Mouse (Mus musculus) gonadal fat pad, adult 2 months (tissue): ENCODE results near the gene Epb41l4b. TPM values are rescaled to one million over a fixed set of nuclear protein-coding genes. Genes with fewer than 3 reads are reported as not detected.

ENCODE experiments used
- DNase-seq: peaks from one replicate; pipeline ENCODE4 v3.0.0-alpha.2; 2012; ENCODE audit warnings: low read depth
- polyA plus RNA-seq: library from polyadenylated mRNA; depleted of rRNA; stranded (reverse); fragments of >200 nt; gene quantifications from 2 replicates; pipeline ENCODE4 v1.2.3, GENCODE M21; 2012

Gene Epb41l4b
- polyA plus RNA-seq, 1 experiment, result 25.8 TPM

DNA sequence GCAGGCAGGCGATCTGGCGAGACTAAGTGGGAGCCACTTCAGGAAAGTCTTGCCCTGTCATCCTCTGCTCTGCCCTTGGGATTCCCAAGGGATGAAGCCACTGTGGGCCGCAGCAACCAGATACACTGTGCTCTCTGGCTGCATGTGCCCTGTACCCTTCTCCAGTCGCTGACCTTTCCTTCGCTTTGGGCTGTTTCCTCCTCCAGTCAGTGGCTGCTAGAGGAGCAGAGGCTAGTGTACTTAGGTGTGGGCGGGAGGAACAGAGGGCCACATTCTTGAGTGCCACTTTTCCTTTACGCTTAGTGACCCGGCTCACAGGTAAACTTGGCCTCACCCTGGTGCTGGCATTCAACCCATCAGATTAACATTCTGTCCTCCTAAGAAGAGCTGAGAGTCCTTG is 10.6 kb upstream of the Epb41l4b start:
- DNase-seq, result no peak

DNA sequence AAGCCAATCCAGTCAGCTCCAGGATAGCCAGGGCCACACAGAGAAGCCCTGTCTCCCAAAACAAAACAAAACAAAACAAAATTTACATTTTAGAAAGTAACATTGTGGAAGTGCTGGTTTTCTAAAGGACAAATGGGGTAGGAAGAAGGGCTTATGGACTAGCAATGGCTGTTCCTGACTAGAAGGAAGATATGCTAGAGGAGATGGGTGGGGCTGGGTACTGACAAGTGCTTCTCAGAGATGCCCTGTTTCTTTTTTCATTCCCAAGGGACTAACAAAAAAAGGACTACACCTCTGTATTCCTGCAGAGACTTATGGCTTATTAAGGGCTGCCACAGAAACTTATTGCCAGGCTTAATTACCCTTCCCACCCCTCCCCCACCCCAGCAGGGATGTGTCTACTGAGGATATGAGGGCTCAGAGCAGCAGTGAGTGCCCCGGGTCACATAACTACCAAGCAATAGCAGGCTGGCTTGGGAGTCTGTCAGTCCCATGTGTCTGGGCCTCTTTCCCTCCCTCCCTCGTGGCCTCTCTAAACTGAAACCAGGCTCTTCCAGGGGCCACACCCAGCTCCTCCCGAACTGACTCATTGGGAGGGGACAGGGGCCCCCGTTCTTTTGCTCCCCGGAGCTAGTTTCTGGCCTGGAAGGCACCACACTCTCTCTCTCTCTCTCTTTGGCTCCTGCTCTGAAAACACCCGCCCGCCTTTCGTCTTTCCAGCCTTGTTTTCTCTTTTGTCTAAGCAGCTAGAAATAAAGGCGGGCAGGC is 10.0 kb upstream of the Epb41l4b start:
- DNase-seq, result no peak

DNA sequence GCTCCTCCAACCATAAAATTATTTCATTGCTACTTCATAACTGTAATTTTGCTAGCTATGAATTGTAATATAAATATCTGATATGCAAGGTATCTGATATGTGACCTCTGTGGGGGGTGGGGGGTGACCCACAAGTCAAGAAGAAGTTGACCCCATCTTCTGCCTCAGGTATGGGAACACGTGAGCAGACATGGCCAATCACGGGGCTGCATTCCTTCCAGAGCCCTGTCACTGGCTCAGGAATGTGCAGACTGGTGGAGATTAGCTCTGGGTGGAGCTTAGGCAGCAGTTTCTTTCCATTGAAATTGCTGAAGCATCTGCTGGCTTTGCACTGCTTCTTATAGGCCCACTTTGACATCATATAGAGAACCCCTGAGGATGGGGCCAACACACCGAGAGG is 4.9 kb upstream of the Epb41l4b start:
- no peak for DNase-seq

DNA sequence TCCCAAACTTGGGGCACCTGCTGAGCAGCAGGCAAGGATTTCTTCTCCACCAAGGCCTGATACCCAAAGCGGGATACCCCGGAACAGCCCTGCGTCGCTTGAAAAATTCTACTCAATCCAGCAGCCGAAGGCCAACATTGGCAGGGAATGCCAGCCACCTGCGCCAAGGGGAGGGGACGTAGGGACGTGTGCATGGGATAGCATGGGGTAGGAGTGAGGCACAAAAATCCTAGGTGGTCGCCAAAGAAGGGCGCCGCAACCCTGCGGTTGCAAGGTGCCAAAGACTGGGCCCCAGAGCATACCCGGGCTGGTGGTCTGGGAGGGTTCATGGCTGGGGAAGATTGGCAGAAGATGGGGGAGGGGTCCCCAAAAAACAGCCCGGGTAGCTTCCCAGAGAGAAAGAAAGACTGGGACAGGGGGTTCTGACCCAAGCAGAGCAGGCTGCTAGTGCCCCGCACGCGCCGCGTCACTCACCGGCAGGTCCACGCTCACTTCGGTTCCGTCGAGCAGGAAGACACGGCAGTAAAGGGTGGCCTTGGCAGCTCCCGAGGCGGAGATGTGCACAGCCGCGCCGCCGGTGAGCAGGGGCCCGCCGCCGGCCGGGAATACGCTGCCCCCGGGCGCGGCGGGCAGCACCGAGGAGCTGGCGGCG is 737 bp downstream of the Epb41l4b start:
- DNase-seq, result no peak

DNA sequence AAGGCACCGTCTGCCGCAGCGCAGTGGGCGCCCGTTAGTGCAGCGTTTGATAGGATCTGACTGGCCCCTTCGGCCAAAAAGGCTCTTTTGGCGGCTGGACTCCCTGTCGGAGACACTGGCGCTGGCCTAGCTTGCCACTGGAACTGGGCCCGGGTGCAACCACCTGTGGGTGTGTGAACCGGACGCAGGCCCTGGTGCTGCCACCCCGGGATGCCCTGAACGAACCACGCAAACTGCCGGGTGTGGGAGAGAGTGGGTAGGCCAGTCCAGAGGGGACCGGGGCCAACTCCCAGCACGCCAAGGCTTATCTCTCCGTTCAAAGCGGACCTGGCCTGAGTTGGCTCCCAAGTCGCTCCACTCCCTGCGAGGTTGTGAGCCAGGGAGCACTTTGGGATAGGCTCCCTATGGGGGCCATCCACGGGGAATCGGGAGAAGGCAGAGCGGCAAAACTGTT is 1.3 kb downstream of the Epb41l4b start:
- no peak for DNase-seq

DNA sequence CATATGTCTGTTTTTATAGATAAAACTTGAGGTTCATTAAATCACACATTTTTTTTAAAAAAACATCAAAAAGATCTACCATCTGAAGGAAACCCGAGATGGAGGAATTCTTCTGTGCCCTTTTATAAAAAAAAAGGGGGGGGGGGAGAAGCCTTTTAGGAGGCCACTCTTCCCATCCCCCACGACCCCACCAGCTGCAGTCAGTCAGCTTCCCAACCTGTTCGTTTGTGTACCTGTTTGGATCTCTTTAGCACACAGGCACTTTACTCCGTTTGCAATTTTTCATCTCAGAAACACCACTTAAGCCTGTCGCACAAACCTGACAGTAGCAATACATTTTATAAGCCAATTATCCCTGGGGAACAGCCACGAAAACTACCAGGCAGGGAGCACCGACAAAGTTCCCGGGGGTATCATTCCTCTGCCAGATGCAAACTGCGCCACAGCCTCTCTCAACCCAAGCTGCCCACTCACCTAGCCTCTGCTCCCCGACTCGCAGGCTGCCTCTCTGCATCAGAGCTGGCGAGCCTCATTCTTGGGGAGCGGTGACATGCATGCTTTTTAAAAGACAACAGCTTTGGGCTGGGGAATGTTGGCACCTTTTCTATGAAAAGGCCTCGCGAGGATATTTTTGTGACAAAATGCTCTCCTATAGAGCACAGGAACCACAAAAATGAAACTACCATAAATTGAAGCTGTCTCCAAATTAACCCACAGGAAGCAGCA is 2.1 kb downstream of the Epb41l4b start:
- DNase-seq, result no peak

DNA sequence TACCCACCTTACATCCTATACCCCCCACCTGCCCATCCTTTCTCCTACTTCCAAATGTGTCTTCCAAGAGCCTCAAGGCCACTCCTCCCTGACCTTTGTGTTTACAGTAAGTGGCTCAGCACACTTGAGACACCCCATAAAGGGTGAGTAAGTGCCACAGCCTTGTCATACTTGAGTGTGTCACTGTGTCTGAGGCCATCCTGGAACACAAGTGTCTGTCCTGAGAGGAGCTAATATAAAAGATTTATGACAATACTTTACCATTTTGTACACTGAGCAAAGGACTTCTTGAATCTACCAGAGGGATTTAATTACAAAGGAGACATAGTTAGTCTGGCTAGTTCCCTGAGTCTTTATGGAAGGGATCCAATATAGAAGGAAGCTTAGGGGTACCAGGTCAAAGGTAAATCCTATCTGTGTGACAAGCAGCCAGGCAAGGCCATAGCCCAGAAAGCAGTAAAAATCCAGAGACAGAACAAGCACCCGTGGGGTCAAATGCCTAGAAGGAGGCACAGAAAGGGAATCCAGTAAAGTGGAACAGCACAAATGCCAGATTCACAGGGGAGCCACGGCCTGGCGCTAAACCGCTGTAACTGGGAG is 2.9 kb downstream of the Epb41l4b start:
- DNase-seq, result no peak

DNA sequence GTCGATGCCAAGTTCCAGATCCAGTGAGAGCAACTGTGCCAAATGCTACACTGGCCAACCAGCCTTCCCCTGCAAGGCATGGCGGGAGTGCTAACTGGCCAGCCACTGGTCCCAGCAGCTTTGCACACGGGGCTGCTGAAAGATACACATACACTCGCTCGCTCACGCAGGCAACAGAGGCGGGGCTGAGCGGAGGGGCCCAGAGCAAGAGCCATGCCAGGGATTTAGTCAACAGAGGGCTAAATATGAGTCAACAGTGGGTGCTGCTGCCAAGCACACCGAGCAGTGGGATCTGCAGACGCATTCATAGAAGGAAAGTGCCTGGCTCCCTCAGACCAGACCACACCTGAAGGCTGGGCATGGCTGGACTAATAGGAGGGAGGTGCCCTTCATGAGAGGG is 3.8 kb downstream of the Epb41l4b start:
- DNase-seq, result no peak

DNA sequence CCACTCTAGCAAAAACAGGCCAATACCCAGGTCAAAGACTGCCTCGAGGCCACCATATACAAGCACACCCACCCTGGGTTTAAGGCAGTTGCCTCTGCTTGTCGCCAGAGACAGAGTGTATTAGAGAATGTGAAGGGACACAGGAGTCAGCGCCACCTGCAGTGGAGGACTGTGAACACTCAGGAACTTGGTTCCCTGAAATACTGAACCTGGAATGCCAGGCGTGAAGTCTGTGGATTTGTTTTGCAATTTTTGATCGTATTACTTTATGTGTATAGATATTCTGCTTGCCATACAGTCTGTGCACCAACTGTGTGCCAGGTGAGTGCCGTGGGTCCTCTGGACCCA is 5.2 kb downstream of the Epb41l4b start:
- DNase-seq, result no peak

DNA sequence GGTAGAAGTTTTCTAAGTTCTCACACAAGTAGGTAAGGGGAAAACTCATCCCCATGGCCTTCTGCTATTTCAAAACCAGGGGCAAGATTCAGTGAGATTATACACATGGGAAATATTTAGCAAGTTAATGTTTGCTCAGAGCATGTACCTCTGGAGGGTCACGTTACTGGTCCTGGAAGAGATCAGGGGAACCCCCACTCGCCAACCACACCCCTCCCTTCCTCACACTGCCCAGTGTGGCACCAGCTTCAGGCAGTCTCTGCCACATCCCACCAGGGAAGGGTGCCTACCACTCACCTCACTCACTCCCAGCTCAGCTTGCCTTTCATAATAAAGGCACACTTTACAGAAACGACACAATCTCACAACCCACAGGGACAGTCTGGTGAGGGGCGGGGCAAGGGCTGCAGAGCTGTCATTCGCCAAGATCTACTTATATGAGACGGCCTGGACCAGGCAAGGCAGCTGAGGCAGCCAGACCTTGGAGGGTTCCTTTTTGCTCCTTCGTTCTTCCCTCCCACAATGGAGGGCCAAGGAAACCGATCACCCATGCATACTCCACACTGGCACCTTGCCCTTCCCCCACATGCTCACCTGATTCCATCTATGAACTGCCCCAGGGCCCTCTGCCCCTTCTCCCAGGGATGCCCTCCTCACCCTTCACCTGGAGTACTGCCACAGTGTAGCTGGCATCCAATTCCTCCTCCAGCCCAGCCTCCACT is 5.7 kb downstream of the Epb41l4b start:
- DNase-seq, result no peak

DNA sequence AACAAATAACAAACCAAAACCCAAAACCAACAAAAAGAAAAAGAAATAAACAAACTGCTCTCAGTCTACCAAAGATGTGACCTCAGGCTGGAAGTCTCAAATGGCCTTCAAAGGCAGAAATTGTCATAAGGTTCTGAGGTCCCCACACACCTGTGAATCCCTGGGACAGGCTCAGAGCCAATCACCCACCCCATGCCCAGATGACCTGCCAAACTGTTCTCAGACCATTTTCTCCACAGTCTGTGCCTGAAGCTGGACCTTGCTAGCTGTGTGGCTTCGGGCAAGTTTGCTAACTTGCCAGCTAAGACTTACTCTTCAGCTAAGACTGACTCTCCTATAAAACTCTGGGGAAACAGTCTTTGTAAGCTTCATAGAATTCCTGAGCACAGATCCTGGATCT is 7.8 kb downstream of the Epb41l4b start:
- DNase-seq, result no peak

DNA sequence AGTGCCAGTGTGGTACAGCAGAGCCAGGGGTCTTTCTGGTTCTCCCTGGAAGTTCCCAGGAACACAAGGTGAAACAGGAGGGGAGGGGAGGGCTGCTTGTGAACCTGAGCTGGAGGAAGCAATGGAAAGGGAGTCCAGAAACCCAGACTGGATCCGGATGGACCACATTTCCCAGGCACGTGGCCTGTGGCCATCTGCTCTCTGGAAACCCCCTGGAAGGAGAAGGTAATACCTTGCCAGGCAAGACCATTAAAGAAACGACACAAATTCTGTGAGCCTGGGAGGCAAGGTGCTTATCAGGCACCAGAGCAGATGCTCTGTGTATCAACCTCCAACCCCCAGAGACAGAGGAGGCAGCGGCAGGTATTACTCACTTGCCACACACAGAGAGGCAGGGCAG is 8.7 kb downstream of the Epb41l4b start:
- DNase-seq, result no peak

DNA sequence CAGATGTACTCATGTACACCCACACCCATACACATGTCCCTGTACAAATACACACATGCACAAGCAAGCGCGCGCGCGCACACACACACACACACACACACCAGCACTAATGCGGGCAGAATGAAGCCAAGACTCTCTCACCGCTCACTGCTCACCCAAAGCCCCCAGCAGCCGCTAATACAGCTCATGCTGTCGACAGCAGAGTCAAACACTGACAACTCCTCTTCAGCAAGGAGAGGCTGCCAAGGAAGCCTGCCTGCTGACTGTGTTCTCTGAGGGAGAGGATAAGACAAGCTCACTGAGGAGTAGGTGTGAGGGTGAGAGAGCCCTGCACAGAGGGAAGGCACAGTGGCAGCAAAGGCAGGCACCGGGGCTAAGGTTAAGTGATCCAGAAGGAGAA is 11.4 kb downstream of the Epb41l4b start:
- DNase-seq, result no peak

DNA sequence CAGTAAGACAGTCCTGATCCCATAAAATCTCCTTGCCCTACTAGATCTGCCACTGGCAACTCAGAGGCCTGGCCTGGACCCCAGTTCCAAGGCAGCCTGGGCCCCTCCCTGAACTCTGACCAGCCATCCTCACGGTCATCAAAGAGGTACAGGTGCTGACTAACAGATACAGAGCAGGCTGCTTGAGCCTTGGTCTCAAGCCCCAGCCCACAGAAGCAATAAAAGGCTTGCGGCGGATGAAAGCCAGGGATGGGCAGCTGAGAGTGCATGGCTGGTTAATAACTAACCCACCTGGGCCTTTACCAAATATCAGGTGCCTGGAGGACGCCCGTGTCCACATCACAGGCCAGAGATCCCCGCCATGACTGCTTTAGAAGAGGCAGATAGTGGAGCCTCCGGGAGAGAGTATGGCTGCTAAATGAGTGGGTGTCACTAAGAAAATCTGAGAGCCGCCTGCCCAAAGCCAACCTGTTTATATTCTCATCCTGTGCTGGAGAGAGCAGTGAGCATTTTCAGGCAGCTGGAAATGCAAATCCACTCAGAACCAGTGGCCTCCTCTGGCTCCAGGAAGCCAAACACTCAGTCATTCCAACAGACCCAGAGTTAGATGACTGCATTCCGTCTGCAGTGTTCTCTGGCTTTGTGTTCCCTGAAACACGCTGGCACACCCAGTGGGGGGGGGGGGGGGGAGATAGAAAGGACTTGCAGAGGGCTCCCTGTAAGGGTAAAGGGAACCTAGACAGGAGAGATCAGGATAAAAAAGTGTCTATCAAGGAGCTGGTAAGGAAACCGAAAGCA is 13.3 kb downstream of the Epb41l4b start:
- DNase-seq, result no peak

DNA sequence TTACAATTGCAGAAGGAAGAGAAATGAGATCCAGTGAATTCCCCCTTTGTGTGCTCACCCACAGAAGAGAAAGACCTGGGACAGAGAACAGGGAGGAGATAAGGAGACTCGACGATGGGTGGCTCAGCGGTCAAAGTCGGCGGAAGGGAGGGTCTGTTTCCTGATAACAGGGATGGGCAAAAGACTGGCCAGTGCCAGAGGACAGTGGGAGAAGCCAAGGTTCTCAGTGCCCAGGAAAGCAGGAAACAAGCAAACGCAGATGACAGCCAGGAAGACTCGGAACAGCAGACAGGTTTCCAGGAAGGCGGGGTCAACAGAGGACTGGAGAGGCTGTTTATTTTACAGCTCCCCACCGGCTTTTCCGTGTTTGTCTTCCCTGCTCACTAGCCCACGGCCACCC is 20.2 kb downstream of the Epb41l4b start:
- no peak for DNase-seq

DNA sequence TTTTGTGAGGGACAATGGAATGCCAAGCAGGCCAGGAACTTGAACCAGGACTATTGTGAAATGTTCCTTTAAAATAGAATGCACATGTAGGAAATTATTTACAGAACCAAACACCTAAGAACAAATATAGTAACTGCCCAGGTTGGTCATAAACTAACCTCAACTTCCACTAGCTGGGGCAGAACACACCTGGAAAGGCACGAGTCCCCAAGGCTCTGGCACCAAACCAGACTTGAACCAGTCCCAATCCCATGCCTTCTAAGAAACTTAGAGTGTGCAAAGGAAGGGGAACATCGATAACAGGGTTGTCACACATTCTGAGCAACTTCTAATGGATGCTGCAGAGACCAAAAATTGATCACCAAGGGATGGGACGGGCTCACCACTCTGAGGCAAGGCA is 21.1 kb downstream of the Epb41l4b start:
- no peak for DNase-seq

DNA sequence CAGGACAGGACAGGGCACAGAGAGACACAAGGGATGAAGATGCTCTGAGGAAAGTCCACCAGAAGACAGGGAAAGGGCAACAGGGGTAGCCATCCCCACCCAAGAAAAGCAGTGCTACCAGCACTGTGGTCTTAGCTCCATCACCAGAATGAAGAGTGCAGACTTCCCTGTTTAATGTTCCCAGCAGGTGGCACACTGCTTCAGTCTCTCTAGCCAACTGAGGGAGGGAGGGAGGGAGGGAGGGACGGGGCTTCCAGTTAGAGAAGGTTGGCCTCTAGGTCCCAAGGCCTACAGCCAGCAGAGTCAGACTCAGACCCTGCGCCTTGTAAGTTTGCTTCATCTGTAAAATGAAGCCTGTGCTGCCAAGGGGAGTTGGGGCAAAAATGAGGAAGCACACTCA is 22.7 kb downstream of the Epb41l4b start:
- no peak for DNase-seq

DNA sequence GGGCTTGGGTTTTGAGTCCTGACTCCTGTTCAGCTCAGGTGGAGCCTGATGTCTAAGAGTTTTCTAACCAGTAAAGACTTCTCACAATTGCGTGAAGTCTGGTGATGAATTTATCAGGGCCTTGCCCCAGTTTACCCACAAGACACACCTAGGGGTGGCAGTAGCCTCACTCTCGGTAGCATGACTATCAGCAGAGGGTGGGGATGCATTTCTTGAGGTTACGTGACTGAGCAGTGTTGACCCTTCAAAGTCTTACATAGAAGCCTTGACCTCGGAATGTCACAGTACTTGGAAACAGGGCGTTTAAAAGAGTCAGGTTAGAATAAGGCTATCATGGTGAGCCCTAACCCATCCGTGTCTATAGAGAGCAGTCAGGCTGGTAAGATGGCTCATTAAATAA is 23.3 kb downstream of the Epb41l4b start:
- no peak for DNase-seq

DNA sequence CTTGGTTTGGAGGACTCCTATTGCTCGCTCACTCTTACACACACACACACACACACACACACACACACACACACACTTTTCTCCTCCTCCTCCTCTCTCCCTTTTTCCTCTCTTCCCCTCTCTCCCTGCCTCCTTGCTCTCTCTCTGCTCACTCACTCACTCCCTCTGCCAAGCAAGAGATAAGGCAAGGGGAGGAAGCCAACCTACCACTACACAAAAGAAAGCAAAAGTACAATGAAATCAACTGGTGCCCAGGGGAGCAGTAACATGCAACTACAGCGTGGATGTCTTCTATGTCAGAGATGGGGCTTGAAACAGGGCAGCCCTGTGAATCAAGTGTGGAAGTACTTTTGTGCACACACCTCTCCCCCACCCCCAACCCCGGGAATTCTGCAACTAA is 24.4 kb downstream of the Epb41l4b start:
- no peak for DNase-seq

DNA sequence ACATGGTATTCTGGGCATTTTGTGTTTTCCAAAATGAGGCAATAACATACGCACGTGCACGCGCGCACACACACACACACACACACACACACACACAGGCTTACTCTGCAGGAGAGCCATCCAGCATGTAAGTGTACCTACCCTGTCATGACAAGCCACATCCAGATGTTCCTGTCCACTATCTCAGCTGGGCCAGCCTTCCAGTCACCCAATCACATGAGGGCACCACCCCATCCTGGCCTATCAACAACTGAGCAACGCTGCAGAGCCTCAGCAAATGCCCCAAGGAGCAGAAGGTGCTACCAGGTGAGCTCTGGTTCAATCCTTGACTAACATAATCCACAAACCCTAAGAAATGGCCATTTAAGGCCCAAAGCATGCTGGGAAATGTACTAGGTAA is 27.0 kb downstream of the Epb41l4b start:
- DNase-seq, result no peak
